Mouse (Mus musculus) regulatory T cell (primary cell): ENCODE measurements around the gene Olfr1351.
"Not testable (repeated sequence)": the region's sequence is repeated elsewhere in the genome, so short reads cannot be mapped to it uniquely, and the experiment has no call there.

Experiments
- in situ Hi-C: fragments of 300-600 bp; cut with MboI, MseI; formaldehyde crosslinking; loops from one replicate; pipeline ENCODE4 v1.15.1; 2025; ENCODE audit warnings: high pct_unique_total_duplicates

Olfr1351 gene

GRCm38 (mm10) chr10:79012172-79012571 is at the start of gene Olfr1351:
Olfr1351 (plus strand) TSS chr10:79012472.
- in situ Hi-C loops, result no loop called here

- in situ Hi-C loops, result not testable (repeated sequence)
These were observed 49.3 kb upstream of the Olfr1351 start, which contains the start of gene Olfr1353 for GRCm38 (mm10) chr10:78963009-78963408. Olfr1353 (plus strand) TSS chr10:78963309.

GRCm38 (mm10) chr10:78980750-78981149 is 31.5 kb upstream of the Olfr1351 start, which contains the start of gene Olfr1352:
Olfr1352 (plus strand) TSS chr10:78981050.
- in situ Hi-C loops, result loop anchor here (10.0 kb wide), 1 partner anchor 174 kb away; no protein-coding TSS in a partner anchor

- in situ Hi-C loops, result no loop called here
These were observed 16.2 kb downstream of the Olfr1351 start, which contains the start of gene Olfr57 for GRCm38 (mm10) chr10:79028441-79028840. Olfr57 (plus strand) TSS chr10:79028741.

- in situ Hi-C loops, result not testable (repeated sequence)
These were observed 30.2 kb downstream of the Olfr1351 start for GRCm38 (mm10) chr10:79042457-79042856.

- in situ Hi-C loops, result not testable (repeated sequence)
These were observed 45.1 kb downstream of the Olfr1351 start for GRCm38 (mm10) chr10:79057370-79057769.
